Mouse (Mus musculus) layer of hippocampus, postnatal 14 days (tissue): ENCODE data around the gene Grin2d. TPM values are rescaled to one million over a fixed set of nuclear protein-coding genes. Genes with fewer than 3 reads are reported as not detected.
"Not testable (repeated sequence)": the region's sequence is repeated elsewhere in the genome, so short reads cannot be mapped to it uniquely, and the experiment has no call there.

Source experiments
- DNase-seq, 2 experiments: peaks; one replicate each; pipeline ENCODE4 v3.0.0; 2021 to 2022; ENCODE audit warnings: low spot score in 2 of 2, mixed read lengths in 1 of 2
- total RNA-seq, 2 experiments: library from RNA; stranded (reverse); gene quantifications; 2 replicates each; pipeline ENCODE4 v1.2.3; 2021

Gene Grin2d
- total RNA-seq, 2 experiments from 2014 or later: 19.7 to 20.4 TPM

DNA sequence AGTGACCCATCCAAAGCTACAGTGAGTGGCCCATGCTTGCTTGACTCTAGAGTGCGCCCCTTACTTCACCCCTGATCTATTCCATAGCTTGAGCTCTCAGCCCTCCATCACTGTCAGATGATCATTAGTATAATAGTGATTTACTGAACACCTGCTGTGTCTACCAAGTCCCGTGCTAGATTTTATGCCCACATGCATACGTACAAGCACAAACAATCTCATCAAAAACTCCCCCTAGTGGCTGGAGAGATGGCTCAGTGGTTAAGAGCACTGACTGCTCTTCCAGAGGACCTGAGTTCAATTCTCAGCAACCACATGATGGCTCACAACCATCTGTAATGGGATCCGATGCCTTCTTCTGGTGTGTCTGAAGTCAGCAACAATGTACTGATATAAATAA lies 19.9 kb upstream of the Grin2d start:
- DNase-seq: not testable (repeated sequence)

DNA sequence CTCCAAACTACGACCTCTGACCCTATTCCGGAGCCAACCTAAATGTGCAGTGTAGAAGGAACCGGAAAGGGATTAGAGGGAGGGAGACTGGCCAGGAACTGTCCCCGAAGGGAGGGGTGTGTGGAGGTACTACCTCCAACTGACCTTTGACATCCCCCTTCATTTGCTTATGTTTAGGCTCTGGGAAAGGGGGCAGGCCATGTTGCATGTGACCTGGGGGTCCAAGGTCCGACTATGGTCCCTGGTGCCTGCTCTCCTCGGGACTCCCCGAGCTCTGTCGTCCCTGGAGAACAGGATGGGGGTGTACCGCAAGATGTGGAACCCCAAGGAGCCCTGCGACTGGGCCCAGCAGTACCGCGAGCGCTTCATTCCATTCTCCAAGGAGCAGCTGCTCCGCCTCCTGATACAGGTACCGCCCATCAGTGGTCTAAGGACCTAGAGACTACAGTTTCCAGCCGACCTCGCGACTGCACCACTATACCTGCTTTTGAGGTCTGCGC lies 19.1 kb upstream of the Grin2d start:
- peak; percentile 51 to 62 for DNase-seq

DNA sequence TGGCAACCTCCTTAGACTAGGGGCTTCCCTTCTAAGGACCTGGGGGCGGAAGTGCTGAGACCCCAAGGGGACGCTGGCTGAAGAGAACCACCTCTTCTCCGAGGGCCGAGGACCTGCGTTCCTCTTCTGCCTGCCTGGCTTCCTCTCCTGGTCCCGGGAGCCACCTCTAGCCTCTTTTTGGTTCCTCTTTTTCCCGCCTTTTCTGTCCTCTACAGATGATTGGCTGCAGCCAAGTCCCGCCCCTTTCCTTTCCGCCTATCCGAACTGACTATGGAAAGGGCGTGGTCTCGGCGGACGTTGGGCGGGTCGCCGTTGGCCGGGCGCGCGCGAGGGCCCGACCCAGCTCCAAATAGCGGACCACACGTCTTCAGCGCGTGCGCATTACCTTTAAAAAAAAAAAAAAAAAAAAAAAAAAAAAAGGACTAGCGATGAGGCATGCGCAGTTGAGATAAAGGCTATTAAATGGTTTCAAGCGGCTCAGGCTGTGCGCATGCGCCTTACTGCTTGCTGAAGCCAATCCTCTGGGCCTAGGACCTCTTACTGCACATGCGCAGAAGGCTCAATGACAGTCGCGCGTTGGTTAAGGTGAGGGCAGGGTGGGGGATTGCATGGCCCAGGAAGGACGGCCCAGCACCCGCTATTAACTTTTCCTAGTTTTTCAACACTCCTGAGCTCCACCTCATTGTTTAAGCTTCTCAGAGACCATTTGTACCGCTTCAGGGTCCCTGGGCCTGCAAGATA lies 18.5 kb upstream of the Grin2d start, which contains the start of the genes Syngr4 and Tmem143:
Syngr4 (minus strand) TSS at position 198 of the 741 bp plus-strand sequence.
Tmem143 (plus strand) TSS at position 425 of the 741 bp plus-strand sequence.
- peak; percentile 96 to 99 for DNase-seq

DNA sequence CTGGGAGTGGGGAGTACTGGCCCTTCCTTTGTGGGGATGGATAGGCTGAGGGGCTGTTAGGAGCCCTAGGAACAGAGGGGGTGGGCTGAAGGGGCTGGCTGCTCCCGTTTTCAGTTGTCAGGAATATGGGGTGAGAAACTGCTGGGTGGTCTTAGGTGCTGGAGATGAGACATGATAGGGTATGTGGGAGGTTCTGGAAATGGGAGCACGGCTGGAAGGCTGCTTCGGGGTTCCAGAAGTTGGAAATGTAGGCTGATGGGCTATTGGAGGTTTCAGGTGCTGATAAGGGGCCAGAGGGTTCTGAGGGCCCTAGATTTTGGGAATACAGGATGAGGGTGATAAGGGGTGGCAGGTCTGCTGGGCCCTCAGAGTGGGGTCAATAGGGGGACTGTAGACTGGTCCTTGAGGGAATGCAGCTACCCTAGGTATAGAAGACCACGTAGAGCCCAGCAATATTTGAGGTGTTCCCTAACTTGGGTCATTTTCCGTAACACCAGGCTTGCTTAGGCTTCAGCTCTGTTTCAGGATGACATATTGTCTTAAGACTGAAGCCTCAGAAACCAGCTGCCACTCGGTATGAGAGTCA lies 17.8 kb upstream of the Grin2d start:
- no peak for DNase-seq

DNA sequence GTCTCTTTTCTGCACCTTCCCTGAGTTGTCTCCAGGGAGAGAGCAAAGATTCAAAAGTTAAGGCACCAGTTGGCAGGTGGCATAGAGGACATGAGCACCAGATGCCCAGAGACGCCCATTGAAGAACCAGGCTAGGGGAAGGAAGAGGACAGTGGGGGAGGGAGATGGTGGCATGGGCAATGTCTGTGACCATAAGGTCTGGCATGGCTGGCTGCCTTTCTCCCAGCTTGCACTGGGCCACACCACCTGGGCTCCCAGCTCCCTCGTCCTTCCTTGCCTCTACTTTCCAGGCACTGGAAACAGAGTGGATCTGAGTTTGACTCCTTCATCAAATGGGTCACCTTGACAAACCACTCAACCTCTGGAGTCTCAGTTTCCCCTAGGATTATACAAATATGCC lies 14.5 kb upstream of the Grin2d start:
- no peak for DNase-seq

DNA sequence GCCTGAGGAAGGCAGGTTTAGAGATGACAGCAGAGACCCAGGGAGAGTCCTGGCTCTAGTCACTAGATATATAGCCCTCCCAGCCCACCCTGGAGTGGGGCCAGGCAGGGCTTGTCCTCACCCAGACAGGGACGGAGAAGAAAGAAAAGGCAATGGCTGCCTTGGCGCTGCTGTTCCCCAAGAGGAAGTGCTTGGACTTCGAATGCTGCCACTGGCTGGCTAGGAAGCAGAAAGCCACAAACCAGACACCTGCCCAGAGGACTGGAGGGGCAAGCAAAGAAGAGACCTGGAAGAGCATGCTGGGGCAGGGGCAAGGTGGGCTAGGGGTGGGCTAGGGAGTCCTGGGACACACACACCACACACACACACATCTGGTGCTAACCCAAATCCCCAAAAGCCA lies 9.1 kb upstream of the Grin2d start:
- no peak for DNase-seq

DNA sequence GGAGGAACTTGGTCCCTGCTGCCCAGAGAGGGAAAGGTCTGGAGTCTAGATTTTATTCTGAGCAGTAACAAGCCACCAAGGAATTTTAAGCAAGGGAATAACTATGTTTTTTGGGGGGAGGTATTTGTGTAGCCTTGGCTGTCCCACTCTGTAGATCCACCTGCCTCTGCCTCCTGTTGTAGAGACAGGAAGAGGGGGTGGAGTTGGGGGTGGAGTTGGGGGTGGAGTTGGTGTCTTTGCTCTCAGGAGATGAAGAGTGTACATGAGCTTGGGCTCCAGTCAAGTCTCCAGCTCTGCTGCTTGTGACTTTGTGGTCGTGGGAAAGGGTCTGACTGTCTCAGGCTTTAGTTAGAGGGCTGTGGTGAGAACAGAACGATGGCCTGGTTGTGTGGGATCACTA lies 2.8 kb upstream of the Grin2d start:
- no peak for DNase-seq

DNA sequence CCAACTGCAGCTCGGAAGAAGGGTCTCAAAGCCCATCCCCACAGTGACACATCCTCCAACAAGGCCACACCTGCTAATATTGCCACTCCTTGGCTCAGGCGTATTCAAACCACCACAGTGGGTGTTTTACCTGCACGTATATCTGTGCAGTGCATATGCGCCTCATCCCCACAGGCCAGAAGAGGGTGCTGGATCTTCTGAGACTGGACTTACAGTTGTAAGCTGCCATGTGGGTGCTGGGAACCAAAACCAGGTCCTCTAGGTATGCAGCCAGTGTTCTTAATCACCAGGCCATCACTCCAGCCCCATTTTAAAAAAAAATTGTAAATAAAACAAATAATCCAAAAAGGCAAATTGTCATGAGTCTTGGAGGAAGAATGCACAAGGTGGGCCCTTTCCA lies 2.4 kb upstream of the Grin2d start:
- no peak for DNase-seq

DNA sequence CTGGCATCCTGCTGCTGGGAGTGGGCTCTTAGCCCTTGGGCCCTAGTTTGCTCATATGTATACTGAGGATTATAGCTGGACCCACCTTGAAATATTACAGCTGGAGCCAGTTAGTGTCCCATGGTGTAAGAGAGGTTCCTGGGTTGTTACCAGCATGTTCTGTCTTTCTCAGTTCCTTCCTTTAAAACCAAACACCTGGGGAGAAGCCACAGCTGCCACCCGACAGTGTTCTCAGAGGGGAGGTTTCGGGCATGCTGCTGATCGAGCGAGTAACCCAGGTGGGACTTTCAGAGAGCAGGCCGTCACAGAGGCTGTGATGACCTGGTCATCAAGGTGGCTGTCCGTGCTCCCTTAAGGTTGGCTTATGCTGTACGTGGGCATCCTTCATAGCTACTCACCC lies 1.3 kb downstream of the Grin2d start:
- DNase-seq: no peak

DNA sequence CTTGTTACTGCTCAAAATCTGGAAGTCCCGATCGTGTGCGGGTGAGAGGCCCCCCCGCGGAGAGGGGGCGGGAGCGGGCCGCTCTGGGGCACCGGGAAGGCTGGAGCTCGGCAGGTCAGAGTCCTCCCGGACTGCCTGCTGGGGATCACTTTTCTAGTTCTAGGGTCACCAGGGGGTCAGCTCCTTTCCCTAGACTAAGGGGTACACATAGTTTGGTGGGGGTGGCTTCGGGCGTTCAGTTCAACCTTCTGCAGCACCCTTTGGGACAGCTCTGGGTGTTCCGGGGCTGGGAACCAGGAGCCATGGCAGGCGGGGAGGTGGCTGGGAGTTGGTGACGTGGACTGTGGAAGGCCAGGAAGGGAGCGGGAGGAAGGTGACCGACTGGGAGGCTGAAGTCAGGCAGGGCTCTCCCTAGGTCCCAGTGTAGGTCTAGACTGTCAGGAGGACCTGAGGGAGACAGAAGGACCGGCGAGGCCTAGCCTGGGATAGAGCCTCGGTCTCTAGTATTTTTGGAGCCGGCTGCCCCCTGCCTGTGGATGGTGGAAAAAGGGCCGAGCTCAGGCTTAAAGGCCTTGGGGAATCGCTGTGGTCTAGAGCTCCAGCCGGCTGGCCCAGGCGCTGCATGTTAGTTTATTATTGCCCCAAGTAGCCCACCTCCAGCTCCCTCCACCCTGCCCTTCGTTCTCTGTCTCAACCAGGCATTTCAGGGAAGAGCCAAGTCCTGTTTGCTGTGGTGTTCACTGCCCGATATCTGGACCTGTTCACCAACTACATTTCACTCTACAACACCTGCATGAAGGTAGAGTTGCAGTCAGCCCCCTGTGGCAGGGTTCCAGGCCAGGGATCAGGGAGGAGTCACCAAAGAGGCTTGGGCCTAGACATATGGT lies 4.9 kb downstream of the Grin2d start:
- DNase-seq: peak in 1 of 2 experiments; percentile 64

DNA sequence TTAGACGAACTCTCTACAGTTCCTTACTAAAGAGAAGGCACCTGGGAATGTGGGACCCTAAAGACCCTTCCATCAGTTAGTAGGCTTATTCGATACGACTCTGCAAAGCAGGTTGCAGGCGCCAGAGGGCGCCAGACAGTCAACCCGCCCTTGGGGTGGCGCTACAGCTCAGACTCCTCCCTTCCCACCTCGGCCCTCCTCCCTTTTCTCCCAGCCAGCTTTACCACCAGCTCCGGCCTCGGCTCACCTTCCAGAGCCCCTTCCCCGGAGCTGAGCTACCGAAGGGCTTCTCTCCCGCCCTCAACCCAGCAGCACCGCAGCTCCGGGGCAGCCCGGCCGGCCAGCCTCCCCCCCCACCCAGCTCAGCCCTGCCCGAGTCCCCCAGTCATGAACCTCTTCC lies 5.6 kb downstream of the Grin2d start, which contains the start of gene Kdelr1:
Kdelr1 (plus strand) TSS at position 149 of the 400 bp plus-strand sequence.
- peak; percentile 89 to 93 for DNase-seq

DNA sequence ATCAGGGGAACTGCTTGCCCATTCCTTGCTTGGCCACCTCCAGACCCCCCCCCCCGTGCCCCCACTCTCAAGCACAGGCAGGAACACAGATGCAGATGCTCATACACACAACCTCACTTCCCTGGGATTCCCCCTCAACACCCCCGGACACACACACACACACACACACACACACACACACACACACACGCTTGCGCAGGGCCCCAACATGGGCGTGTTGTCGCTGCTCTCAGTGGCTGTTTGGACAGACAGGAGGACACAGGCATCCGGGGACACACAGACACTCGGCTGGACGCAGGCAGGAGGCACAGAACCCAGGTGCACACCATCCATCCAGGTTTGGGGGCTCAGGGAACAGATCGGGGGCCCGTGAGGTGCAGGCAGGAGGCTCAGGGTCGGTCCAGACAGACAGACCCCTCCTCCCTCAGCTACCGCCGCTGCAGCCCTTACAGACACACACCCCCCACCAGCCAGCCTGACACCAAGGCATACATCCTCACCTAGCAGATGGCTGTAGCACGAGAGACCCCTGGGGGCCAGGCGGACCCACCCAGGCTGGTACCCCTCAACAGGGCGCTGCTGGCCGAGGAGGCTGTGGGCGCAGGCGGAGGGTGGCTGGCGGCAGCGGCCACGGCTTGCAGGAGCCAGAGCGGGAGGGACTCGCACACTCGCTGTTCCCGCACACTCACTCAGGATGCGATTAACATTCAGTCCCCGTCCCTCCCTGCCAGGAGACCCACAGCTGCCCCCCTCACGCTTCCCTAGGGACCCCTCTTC lies 7.7 kb downstream of the Grin2d start:
- no peak for DNase-seq

DNA sequence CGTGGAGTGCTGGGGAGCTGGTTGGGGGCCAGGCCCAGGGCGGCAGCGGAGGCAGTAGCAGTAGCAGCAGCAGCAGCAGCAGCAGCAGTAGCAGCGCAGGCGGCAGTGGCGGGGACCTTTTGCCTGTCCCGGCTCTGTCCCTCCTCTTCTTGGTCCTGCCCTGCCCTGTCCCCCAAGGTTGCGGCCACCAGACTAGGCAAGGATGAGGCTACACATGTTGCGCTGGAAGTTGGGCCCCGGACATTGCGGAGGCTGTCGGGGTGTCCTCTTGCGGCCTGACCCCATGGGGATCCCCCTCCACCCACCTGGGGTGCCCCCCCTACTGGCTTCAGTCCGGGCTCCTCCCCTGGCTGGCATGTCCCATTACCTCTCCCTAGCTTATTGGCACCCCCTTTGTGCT lies 8.4 kb downstream of the Grin2d start:
- DNase-seq: no peak

DNA sequence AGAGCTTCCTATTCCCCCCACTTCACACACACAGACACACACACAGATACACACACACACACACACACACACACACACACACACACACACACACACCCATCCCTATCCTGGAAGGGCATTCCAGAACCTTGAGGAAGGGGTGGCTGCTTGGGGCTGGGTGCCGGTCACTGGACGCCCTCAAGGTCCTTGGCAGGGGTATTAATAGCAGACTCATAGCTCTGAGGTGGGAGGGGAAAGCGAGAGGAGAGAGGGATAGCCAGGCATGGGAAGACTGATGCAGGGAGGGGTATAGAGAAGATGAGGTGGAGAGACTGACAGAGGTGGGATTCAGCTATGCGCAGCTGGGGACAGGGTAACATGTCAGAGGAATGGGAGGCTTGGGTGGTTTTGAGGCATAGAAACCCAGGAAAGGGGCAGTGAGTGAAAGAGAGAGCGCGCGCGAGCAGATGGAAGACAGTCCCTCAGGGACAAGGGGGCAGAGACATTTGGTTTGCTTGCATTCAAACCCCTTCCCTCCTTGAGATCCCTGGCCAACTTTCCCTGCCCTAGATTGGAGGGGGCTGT lies 9.0 kb downstream of the Grin2d start:
- no peak for DNase-seq

DNA sequence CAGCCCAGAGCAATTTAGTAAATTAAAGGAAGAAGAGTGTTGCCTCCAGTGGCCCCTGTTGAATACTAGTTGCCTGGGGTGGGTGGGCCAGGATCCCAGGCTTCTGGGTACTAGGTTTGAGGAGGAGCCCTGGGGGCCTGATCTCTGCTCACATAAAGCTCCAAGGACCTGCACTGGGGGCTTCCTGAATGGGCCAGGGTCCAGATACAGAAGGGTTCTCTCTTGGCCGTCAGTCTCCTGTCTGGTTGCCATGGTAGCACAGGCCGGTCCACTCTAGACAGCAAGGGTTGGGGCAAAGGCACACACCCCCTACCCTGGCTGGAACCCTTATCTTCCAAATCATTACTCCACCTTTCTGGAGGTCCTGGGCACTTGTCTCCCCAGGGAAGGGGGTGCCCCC lies 10.3 kb downstream of the Grin2d start:
- DNase-seq: no peak

DNA sequence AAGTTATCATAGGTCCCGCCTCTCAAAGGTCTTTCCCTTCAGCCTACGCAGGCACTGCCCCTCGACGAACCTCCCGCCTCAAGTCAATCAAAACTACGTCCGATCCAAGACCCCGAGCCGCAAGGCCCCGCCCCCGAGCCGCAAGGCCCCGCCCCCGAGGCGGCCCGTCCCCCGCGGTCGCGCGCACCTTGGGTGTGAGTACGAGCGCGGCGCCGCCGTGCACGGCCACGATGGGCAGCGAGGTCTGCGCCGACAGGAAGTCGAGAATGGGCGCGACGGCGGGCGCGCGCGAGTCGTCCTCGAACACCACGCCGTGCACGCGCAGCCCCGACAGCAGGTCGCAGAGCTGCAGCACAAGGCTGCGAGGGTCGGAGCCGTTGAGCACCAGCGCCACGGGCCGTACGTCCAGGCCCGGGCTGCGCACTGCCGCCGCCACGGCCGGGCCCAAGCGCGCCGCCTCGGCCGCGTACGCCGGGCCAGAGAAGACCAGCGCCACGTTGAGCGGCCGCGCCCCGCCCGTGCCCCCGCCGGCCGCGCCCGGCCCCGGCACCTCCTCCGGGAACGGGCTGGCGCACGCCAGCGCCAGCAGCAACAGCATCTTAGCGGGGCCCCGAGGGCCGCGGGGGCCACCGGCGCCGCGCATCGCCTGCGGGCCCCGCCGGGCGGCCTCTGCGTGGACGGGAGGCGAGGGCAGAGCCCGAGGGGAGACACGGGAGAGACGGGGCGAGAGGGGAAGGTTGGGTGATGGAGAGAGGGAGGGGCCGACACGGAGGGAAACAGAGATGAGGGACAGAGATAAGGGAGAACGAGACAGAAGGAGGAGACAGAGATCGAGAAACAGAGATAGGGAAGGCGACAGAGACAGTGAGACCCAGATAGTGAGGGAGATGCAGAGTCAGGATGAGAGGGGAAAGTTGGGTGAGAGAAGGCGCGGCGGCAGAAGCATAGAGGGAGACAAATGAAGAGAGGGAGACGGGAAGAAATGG lies 12.0 kb downstream of the Grin2d start:
- DNase-seq: peak; percentile 86 to 90

DNA sequence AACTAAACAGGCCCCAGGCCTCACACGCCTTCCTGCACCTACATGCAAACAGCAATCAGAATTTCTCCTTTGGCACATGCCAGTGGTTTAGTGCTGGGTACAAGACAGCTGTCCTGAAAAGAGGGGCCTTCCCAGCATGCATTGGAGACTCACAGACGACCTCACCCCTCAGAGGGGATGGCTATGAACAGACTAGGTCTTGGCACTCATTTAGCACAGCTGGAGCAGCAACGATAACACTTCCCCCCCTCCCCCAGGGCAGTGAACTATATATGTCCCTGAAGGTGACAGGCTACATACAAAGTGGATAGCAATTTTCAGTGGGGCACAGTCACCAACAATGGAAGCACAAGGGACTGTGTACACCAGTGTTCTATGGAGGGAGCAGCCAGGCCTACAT lies 13.7 kb downstream of the Grin2d start:
- DNase-seq: no peak

DNA sequence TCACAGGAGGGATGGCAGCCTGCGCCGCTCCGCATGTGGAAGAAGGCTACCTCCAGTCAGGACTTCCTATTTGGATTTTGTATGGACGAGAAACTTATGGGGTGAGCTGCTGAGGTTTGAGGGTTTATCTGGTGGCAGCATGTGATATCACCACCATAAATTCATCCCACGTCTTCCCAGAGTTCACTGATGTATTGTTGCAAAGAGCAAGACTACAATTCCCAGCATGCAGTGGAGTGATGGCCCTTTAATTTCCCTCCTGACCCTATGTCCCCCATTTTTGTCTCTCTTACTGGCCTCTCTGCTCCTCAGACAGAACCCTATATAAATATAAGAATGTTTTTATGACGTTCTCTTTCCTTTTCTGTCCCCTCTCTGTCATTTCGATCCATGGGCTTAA lies 15.4 kb downstream of the Grin2d start:
- no peak for DNase-seq

DNA sequence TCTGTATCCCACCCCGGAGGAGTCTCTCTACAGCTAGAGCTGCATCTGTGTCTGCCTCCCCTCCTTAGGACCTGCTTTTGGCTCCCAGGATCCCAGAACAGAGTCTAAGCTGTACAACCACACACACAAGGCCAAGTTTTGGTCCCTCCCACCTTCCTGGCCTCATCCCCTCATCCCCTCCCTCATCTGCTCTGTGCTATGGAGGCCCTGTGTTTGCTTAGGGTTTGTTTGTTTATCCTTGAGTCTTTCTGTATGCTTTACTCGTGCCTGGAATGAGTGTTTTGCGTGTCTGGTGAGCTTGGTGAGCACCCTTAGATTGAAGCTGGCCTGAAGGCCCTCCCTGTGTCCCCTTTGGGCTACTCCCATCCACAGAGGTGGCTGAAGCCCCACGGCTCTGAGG lies 19.2 kb downstream of the Grin2d start:
- no peak for DNase-seq
